Mouse (Mus musculus) olfactory bulb, adult 2 months (tissue): ENCODE measurements around the gene Atg4d. TPM values are rescaled to one million over a fixed set of nuclear protein-coding genes. Genes with fewer than 3 reads are reported as not detected.
"Not testable (repeated sequence)": the region's sequence is repeated elsewhere in the genome, so short reads cannot be mapped to it uniquely, and the experiment has no call there.

ENCODE experiments used
- H3K27ac ChIP-seq: fragments of 200-500 bp; 2 replicates; pipeline ENCODE4 v1.5.1; 2012; ENCODE audit warnings: low read depth, low read length; ENCODE audit not compliant: insufficient read depth
- H3K4me1 ChIP-seq: fragments of 200-500 bp; 2 replicates; pipeline ENCODE4 v1.6.1; 2012; ENCODE audit warnings: low read length; ENCODE audit not compliant: control insufficient read depth, insufficient read depth
- H3K4me3 ChIP-seq: fragments of 200-500 bp; 2 replicates; pipeline ENCODE4 v1.5.1; 2012; ENCODE audit warnings: mild to moderate bottlenecking, low read depth, low read length, moderate library complexity; ENCODE audit not compliant: insufficient read depth
- CTCF ChIP-seq: fragments of 200-500 bp; IDR thresholded peaks from 2 replicates; pipeline ENCODE4 v1.5.1; 2012; ENCODE audit warnings: low read depth, mild to moderate bottlenecking, low read length, moderate library complexity; ENCODE audit not compliant: insufficient read depth
- POLR2A ChIP-seq: fragments of 200-500 bp; IDR thresholded peaks from 2 replicates; pipeline ENCODE4 v1.6.1; 2012; ENCODE audit warnings: mild to moderate bottlenecking, low read depth, low read length, moderate library complexity; ENCODE audit not compliant: insufficient read depth
- WGBS: fragments of 180-500 bp; shearing (Covaris S2); methylation state at CpG from one replicate; pipeline ENCODE4 v1.1.7; 2018; 5-methylcytosine and 5-hydroxymethylcytosine counted together
- polyA plus RNA-seq: library from polyadenylated mRNA; stranded (reverse); fragments of >200 nt; gene quantifications from 2 replicates; pipeline ENCODE4 v1.2.4, GENCODE M21; 2012; ENCODE audit warnings: low replicate concordance; ENCODE audit not compliant: missing spikeins, insufficient read depth, insufficient read length

Atg4d gene
- polyA plus RNA-seq, 1 experiment: not detected

DNA sequence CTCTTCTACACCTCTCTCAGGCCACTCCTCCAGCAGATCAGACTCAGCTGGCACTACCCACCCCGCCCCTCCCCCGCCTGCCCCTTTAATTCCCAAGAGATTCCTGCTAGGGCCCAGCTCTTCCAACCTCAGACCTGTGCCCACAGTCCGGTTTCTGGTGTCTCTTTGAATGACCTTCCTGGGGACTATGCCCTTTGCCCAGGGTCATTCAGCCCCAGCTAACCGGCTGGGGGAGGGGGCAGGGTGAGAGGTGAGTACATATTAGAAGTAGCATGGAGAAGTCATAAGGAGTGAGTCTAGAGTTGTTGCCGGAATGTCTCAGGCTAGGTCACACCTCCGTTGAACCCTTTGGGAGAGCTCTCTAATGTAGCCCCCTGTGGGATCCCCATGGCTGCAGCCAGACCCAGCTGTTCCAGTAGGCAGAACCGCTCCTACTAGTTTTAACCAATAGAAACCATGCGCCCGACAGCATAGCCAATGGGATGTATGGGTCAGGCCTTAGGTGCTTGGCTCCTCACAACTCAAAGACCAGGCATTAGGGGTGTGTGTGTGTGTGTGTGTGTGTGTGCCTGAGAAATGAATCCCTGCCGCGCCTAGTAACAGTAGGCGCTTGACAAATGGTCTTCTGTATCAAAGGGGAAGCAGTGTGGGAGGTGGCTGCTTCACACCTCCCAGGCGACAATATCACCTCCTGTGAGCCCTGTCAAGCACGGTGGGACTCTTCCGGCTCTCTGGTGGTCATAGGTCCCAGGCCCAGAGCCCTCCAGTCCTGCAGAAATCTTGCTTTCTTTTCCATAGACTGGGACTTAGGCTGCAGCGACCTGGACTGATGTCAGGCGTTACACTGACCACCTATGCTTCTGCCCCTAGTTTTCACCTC, 15.2 kb upstream of the Atg4d start:
- Histone ChIP-seq H3K4me3 (no peak overlapping the region), H3K4me1 (peaks cover 4% of the 10 kb centered on the region), H3K27ac (no peak overlapping the region)
- TF ChIP-seq CTCF (no peak), POLR2A (no peak)
- 58% methylated on average over 17 of the region's 17 CpGs for WGBS

DNA sequence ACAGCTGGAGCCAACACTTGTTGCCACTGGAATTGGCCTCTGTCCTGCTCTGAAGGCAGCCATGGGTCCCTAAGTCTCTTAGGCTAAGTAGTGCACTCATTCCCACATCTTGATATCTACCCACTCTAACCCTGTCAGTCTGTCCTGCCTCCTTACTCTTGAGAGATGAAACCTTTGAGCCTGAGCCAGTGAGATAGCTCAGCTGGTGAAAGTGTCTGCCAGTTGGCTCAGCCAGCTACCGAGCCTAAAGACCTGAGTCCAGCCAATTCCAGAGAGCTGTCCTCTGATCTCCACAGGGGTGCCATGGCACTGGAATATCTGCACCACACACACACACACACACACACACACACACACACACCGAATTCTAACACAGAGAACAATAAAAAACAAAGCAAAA, 14.6 kb upstream of the Atg4d start:
- TF ChIP-seq CTCF (no peak), POLR2A (no peak)
- Histone ChIP-seq H3K4me3 (no peak overlapping the region), H3K4me1 (peaks cover 4% of the 10 kb centered on the region), H3K27ac (no peak overlapping the region)
- WGBS: 57% methylated on average over 2 of the region's 2 CpGs

DNA sequence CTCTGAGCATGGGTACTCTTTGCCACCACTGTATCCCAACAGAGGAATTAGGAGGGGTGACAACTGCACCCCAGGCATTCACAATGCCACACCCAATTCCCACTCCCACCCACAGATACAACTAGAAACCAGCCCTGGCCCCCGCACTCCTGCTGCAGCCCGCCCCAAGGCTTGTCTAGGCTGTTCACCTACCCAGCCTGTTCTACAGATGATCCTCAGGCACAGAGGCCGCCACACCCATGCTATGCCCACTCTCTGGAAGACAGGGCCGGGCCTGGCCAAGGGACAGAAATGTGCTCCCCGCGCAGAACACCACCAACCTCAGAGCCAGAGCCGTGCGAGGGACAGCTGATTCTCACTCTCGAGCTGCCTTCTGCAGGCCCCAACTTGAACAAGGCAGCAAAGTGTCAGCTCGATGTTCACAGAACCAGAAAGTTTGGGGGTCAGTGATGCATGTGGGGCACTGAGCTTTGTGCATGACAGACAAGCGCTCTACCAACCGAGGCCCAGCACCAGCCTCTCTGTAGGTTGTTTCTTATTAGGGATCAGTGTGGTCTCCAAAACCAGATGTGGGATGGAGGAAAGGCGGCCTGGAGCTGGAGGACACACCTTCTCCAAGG, 13.9 kb upstream of the Atg4d start:
- no peak overlapping the region for H3K27ac ChIP-seq
- WGBS: 83% methylated on average over 13 of the region's 13 CpGs
- TF ChIP-seq POLR2A (no peak), CTCF (no peak)
- H3K4me3 ChIP-seq: no peak overlapping the region
- H3K4me1 ChIP-seq: peaks cover 4% of the 10 kb centered on the region

DNA sequence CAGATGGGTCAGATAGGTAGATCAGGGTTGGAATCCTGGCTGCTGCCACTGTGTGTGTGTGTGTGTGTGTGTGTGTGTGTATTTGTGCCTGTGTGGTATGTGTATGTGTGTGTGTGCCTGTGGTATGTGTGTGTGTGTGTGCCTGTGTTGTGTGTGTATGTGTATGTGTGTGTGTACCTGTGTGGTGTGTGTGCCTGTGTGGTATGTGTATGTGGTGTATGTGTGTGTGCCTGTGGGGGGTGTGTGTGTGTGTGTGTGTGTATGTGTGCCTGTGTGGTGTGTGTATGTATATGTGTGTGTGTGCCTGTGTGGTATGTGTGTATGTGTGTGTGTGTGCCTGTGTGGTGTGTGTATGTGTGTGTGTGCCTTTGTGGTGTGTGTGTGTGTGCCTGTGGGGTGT, 10.4 kb upstream of the Atg4d start:
- Histone ChIP-seq H3K27ac (no peak overlapping the region), H3K4me3 (no peak overlapping the region), H3K4me1 (no peaks in the 10 kb centered on the region; the same call in 1 of the 2 replicates)
- TF ChIP-seq POLR2A: no peak
- TF ChIP-seq CTCF: no peak

DNA sequence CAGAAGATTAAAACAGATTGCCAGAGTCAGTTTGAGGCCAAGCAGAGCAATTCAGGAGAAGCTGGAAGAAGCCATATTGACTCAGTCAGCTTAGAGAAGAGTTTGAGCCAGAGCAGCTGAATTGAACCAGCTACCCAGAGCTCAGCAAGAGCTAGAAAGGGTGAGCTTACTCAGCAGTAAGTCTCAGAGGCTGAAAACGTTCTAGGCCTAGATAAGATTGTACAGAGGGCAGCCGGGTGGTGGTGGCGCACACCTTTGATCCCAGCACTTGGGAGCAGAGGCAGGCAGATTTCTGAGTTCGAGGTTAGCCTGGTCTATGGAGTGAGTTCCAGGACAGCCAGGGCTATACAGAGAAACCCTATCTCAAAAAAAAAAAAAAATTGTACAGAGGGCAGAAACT, 8.7 kb upstream of the Atg4d start:
- H3K4me3 ChIP-seq, H3K27ac ChIP-seq, H3K4me1 ChIP-seq: not testable (repeated sequence)
- WGBS: 85% methylated on average over 4 of the region's 4 CpGs

DNA sequence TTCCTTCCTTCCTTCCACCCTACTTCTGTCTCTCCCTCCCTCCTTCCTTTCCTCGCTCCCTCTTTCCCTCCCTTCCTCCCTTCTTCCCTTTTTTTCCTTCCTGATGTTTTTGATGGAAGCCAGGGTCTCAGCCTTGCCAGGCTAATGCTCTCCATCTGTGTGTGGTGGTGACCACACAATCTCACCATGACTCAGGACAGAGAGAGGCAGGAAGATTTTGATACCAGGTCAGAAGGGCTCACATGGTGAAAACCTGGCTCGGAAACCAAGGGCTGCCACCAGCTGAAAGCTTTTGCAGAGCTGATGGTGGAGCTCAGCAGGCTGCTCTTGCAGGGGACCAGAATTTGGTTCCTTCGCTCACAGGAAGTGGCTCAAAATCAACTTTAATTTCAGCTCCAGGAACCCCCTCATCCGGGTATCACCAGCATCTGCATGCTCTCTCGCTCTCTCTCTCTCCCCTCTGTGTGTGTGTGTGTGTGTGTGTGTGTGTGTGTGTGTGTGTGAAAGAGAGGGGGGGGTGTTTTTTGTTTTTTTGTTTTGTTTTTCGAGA, 4.5 kb upstream of the Atg4d start:
- Histone ChIP-seq H3K27ac (no peak overlapping the region), H3K4me1 (0 out of 2 replicates have a peak, but pooled peaks cover 4% of the 10 kb centered on the region), H3K4me3 (no peak overlapping the region)
- WGBS: 79% methylated on average over 6 of the region's 6 CpGs
- TF ChIP-seq POLR2A (no peak), CTCF (no peak)

GRCm38 (mm10) chr9:21261831-21262230, 3.3 kb upstream of the Atg4d start:
- TF ChIP-seq POLR2A (no peak), CTCF (no peak)
- Histone ChIP-seq H3K27ac (no peak overlapping the region), H3K4me3 (no peak overlapping the region), H3K4me1 (peaks cover 9% of the 10 kb centered on the region)
- 65% methylated on average over 2 of the region's 2 CpGs for WGBS

- TF ChIP-seq POLR2A (no peak), CTCF (no peak)
- H3K27ac ChIP-seq: 0 out of 2 replicates have a peak overlapping the region, but pooled peaks have one; percentile 16
Measured at GRCm38 (mm10) chr9:21264272-21264999, 657 bp upstream of the Atg4d start.

DNA sequence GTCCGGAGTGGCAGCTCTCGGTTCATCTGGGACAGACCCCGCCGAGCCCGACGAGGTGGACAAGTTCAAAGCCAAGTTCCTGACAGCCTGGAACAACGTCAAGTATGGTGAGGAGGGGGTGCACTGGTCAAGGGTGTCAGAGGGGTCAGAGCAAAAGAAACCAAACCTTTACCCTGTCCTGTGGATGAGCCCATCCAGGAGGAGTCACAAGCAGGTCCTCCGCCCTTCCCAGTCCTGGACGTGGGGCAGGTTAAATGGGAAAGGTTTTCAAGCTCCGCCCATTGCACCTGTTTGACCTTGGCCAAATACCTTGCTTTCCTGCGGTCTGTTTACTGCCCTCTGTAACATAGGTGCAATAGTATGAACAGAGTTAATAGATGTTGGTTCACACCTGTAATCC, 518 bp downstream of the Atg4d start:
- Histone ChIP-seq H3K4me3 (peak overlapping the region; percentile 75), H3K27ac (no peak overlapping the region), H3K4me1 (peaks cover 16% of the 10 kb centered on the region)
- TF ChIP-seq CTCF: no peak
- no peak for TF ChIP-seq POLR2A
- 5% methylated on average over 11 of the region's 11 CpGs for WGBS

More at GRCm38 (mm10) chr9:21264272-21264999, 657 bp upstream of the Atg4d start:
- peak overlapping the region; percentile 75 for H3K4me3 ChIP-seq
- whole genome bisulfite sequencing: 18% methylated on average over 17 of the region's 17 CpGs
- H3K4me1 ChIP-seq: peaks cover 16% of the 10 kb centered on the region
